Mouse (Mus musculus) midbrain, embryonic 14.5 days (tissue): Measurements from ENCODE around the gene Zfp987. TPM values are rescaled to one million over a fixed set of nuclear protein-coding genes. Genes with fewer than 3 reads are reported as not detected.
A peak's percentile ranks its signal among the peaks of the same experiment; 100 is the strongest.
"Not testable (repeated sequence)": the region's sequence is repeated elsewhere in the genome, so short reads cannot be mapped to it uniquely, and the experiment has no call there.

Experiments used
- ATAC-seq: fragments of 200-750 bp; cut with Nextera tagmentation; 2 replicates; pipeline ENCODE4 v1.8.0; 2017; ENCODE audit warnings: moderate number of reproducible peaks, moderate library complexity; ENCODE audit not compliant: low FRiP score, low TSS enrichment
- DNase-seq: peaks from one replicate; pipeline ENCODE4 v3.0.0-alpha.2; 2015
- H3K27ac ChIP-seq: fragments of 300-500 bp; sonication (generic); replicated peaks from 2 replicates; pipeline ENCODE4 v1.5.1; 2014; ENCODE audit warnings: mild to moderate bottlenecking, low read depth, low read length, moderate library complexity
- H3K27me3 ChIP-seq: fragments of 300-500 bp; sonication (generic); 2 replicates; pipeline ENCODE4 v1.6.1; 2014; ENCODE audit warnings: low read length, control low read depth, mixed read lengths; ENCODE audit not compliant: control insufficient read depth, insufficient read depth
- H3K36me3 ChIP-seq: fragments of 300-500 bp; sonication (generic); 2 replicates; pipeline ENCODE4 v1.6.1; 2014; ENCODE audit warnings: low read length, control low read depth; ENCODE audit not compliant: control insufficient read depth, insufficient read depth
- H3K4me1 ChIP-seq: fragments of 300-500 bp; sonication (generic); 2 replicates; pipeline ENCODE4 v1.6.1; 2014; ENCODE audit warnings: mild to moderate bottlenecking, antibody characterized with exemption, low read length, control low read depth; ENCODE audit not compliant: control insufficient read depth, insufficient read depth
- H3K4me2 ChIP-seq: fragments of 300-500 bp; sonication (generic); 2 replicates; pipeline ENCODE4 v1.6.1; 2014; ENCODE audit warnings: mild to moderate bottlenecking, low read length, moderate library complexity
- H3K4me3 ChIP-seq: fragments of 300-500 bp; sonication (generic); replicated peaks from 2 replicates; pipeline ENCODE4 v1.5.1; 2014; ENCODE audit warnings: low read depth, low read length
- H3K9ac ChIP-seq: fragments of 300-500 bp; sonication (generic); replicated peaks from 2 replicates; pipeline ENCODE4 v1.6.1; 2014; ENCODE audit warnings: mild to moderate bottlenecking, low read length, moderate library complexity
- H3K9me3 ChIP-seq: fragments of 300-500 bp; sonication (generic); 2 replicates; pipeline ENCODE4 v1.6.1; 2016; ENCODE audit warnings: low read length, control low read depth, mixed read lengths; ENCODE audit not compliant: control insufficient read depth
- WGBS: fragments of 180-500 bp; shearing (Covaris S2); extraction: QIAGEN DNeasy Blood & Tissue Kit; methylation state at CpG from one replicate; pipeline ENCODE4 v1.1.7; 2014; 5-methylcytosine and 5-hydroxymethylcytosine counted together
- polyA plus RNA-seq: library from polyadenylated mRNA; unstranded; fragments of >200 nt; fragmentation: Nextera tagmentation; extraction: Ambion mirVana; gene quantifications from 2 replicates; pipeline ENCODE4 v1.2.1, GENCODE M21; 2014

Gene Zfp987
- polyA plus RNA-seq, 1 experiment from 2014 or later: not detected

- WGBS: 80% methylated on average over 3 of the region's 3 CpGs
- H3K9me3 ChIP-seq: peaks cover 16% of the 10 kb centered on the region
- not testable (repeated sequence) for H3K4me1 ChIP-seq, H3K36me3 ChIP-seq, H3K27ac ChIP-seq, H3K4me2 ChIP-seq, H3K4me3 ChIP-seq, H3K27me3 ChIP-seq, H3K9ac ChIP-seq
- ATAC-seq (peak; percentile 42; the same call in 1 of the 2 replicates), DNase-seq (peak; percentile 0)
Measured at GRCm38 (mm10) chr4:146167202-146167832, 70.2 kb downstream of the Zfp987 start.

- not testable (repeated sequence) for H3K4me2 ChIP-seq, H3K27me3 ChIP-seq, H3K9ac ChIP-seq, H3K36me3 ChIP-seq, H3K27ac ChIP-seq, H3K4me3 ChIP-seq, H3K4me1 ChIP-seq
- 81% methylated on average over 10 of the region's 10 CpGs for WGBS
- peaks cover 16% of the 10 kb centered on the region for H3K9me3 ChIP-seq
- DNase-seq (peak; percentile 0), ATAC-seq (peak; percentile 71)
Measured at GRCm38 (mm10) chr4:146167879-146168532, 70.9 kb downstream of the Zfp987 start.

GRCm38 (mm10) chr4:146168730-146169215, 71.7 kb downstream of the Zfp987 start:
- DNase-seq, H3K27ac ChIP-seq, H3K4me2 ChIP-seq, H3K4me3 ChIP-seq, H3K36me3 ChIP-seq, H3K9ac ChIP-seq, H3K4me1 ChIP-seq, H3K27me3 ChIP-seq: not testable (repeated sequence)
- WGBS: no CpG with 5 or more reads among the region's 2 CpGs
- H3K9me3 ChIP-seq: peaks cover 22% of the 10 kb centered on the region
- peak; percentile 62 for ATAC-seq

GRCm38 (mm10) chr4:146173378-146174226, 76.5 kb downstream of the Zfp987 start:
- not testable (repeated sequence) for H3K4me3 ChIP-seq, H3K27ac ChIP-seq, H3K4me2 ChIP-seq, H3K27me3 ChIP-seq, H3K36me3 ChIP-seq, H3K9ac ChIP-seq, H3K4me1 ChIP-seq
- 63% methylated on average over 3 of the region's 4 CpGs for WGBS
- DNase-seq (peak; percentile 0), ATAC-seq (peak; percentile 88)
- peaks cover 14% of the 10 kb centered on the region for H3K9me3 ChIP-seq

Other genes with a start within 250 kb of the Zfp987 start
- gene Zfp986, start 228.5 kb upstream of the Zfp987 start, polyA plus RNA-seq: not detected in 2 replicates
- gene Zfp600, start 59.5 kb downstream of the Zfp987 start, polyA plus RNA-seq: not detected in 2 replicates